Mouse (Mus musculus): ENCODE measurements at regions not wholly inside any gene's neighbourhood (a gene's known extent, or its start where the extent isn't known, plus 50 kb on each side); places are given as distances from the start of the nearest gene placed in this dataset.

DNA sequence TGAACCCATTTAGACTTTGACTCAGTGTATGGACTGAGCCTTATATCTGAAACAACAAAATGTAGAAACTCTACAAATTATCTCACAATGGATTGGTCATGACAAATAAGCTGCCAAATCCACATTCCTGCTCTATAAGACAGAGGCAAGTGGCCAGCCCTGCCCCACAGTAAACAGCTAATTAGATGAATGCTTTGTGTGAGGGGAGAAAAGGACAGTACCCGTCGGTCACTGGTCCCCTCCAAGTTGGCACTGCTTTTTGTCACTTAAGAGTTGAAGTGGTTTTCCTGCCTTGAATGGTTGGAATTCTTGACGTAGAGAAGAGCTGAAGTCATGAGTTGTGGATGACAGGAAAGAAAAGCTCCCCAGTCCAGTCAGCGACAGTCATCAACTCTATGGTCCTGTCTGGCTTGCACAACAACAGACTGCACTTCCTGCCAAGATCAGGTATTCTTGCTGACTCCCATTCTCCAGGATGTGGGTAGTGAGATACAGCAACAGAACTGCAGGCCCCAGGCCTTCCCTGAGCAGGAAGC is 162.3 kb upstream of the Rnf32 start:
- no peak for TF ChIP-seq EP300 (IDR thresholded peaks at IDR 0.05; ENCODE audit: insufficient read depth, low read depth, low read length)
- no peak for TF ChIP-seq CTCF (IDR thresholded peaks at IDR 0.05; ENCODE audit: low read depth, low read length)
- no peak for TF ChIP-seq POLR2A (IDR thresholded peaks at IDR 0.05; ENCODE audit: insufficient read depth, low read length)

Measured in ES-Bruce4 (cell line).